Mouse (Mus musculus): ENCODE results near the gene Tpo.

Gene Tpo

DNA sequence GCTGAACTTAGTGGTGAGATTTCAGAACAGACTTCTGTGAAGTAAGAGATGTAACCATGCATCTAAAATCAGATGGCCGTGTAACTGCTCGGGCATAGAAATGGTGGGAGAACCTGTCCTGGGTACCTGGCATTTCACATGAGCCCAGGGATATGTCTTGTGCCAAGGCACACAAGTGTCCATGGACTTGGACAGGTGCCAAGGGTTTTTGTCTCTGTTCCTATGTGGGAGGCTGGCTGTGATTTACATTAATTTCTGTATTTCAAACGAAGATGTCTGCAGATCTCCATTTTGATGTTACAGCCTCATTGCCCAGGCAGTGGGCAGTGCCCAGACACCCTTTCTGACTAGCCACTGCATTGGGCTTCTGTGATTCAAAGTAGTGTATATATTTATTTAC, 115.3 kb downstream of the Tpo start:
- DNase-seq (ENCODE audit: low read depth, low spot score) = no peak

DNA sequence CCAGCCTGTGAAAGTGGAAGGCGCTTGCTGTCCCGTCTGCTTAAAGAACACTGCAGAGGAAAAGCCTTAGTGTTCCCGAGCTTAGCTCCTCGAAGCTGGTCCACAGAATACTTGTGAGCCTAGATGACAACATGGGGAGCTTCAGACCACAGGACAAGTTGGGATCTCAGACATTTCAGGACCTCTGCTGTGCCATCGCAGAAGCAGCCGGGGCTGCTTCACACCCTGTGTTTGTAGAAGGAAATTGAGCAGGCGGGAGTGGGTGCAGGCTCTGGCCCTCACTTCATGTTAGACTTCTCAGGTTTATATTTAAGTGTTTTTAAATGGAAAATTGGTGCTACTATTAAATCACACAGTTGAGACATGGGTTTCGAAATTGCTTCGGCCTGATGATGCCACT, 116.9 kb downstream of the Tpo start:
- DNase-seq (ENCODE audit: low read depth, low spot score) = no peak

DNA sequence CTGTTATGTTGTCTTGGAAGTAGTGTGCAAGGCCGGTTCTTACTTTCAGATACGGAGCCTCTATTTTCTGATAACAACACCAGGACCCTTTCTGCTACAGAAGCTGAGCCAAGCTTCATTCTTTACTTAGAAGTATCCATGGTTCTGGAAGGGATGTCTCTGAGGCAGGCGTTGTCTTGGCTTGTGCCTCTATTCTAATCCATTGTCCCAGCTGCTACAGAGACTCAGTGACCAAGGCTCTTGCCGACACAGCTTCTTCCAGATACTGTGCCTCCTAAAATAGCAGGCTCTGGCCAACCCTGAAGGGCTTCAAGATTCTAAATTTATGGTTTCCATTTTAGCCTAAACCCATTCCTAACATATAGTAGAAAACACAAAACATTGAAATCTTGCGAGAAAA, 123.7 kb downstream of the Tpo start:
- DNase-seq (ENCODE audit: low read depth, low spot score) = no peak

DNA sequence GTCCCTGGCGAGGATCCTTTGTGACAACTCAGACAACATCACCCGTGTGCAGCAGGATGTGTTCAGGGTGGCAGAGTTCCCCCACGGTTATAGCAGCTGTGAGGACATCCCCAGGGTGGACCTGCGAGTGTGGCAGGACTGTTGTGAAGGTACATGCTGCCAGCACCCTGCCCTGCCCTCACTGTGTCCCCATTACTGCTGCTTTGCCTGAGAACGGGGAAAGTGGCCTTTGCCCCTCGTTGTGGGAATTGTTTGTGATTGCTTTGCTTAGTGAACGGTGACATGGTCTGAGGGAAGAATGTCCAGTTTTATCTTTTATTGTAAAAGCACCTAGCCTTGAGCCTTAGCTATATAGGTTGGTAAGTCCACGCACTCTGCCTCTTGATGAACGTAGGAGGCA, 125.8 kb downstream of the Tpo start:
- DNase-seq (ENCODE audit: low read depth, low spot score) = no peak

Data from CD4-positive helper T cell, adult 2 months (primary cell).